Mouse (Mus musculus) right cerebral cortex, adult 2 months (tissue): ENCODE results near the gene Ankrd49.

ENCODE experiments used
- DNase-seq, 2 experiments: peaks; one replicate each; pipeline ENCODE4 v3.0.0; 2021 to 2022; ENCODE audit warnings: low spot score in 2 of 2

The Ankrd49 gene

DNA sequence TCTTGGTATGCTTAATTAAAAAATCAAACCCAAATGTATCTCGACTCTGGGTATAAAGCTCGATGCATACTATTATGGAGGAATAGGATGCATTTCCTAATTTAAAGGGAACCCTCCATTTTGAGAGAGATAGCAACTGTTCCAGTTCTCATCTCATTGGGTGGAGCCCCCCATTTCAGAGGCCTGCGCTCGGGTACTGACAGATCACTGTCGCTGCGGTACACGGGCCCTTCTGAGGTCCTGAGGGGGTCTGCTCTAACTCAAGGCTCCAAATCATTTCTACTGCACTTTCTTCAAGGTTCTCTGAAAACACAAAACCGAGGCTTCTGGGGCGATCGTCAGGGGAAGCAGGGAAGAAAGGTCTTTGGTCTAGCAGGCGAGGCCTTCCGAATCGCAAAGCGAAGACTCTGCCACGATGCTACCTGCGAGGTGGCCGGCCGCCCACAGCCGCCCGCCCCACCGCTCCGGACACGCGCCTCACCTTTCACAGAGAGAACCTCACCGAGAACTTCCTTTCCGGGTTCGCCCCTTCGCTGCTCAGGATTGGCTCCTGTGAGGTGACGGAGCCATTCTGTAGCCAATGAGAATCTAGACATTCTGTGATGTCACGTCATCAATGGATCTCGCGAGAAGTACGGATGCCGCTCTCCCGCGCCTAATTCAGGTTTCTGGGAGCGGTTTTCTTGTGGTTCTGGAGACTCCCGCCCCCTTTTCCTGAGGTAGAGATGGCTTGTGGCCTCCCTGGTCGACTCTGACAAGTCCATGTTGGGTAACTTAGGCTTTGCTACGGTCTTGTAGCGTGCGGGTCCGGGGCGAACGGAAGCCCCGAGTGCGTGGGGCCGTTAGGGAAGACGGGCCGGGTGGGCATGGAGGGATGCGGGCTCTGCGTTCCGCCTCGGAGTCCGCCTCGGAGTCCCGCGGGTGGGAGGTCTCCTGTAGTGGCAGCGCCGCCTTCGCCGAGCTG lies at the start of gene Ankrd49, which contains the start of gene Mre11a:
Ankrd49 (minus strand) TSS at position 818 of the 964 bp plus-strand sequence.
Mre11a (plus strand) TSS at position 616 of the 964 bp plus-strand sequence.
- DNase-seq, result peak; percentile 94 to 97

GRCm38 (mm10) chr9:14832046-14832445 lies 47.4 kb upstream of the Ankrd49 start:
- DNase-seq, result no peak

- DNase-seq, result peak in 1 of 2 experiments; percentile 16
Observed at GRCm38 (mm10) chr9:14827875-14828274, 43.2 kb upstream of the Ankrd49 start.

- DNase-seq, result no peak
Observed at GRCm38 (mm10) chr9:14824840-14825239, 40.2 kb upstream of the Ankrd49 start.

DNA sequence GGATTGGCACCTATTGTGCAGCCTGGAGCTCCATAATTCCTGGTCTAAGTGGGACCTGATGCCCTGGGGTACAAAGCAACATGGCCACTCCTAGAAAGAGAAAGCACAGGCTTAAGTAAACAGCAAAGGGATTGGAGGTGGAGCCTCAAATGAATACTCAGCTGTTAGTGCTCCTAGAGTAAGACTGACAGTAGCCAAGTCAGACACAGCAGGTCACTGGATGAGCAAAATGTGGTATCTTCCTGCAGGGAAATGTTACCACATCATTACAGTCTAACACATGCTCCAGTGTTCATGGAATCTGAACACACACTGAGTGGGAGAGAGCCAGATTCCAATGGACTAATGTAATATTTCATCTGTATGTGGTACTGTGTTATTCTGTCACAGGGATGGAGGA lies 36.7 kb upstream of the Ankrd49 start:
- DNase-seq, result no peak

GRCm38 (mm10) chr9:14810111-14810510 lies 25.5 kb upstream of the Ankrd49 start:
- DNase-seq, result peak; percentile 39 to 44

GRCm38 (mm10) chr9:14806786-14807185 lies 22.1 kb upstream of the Ankrd49 start:
- DNase-seq, result no peak

DNA sequence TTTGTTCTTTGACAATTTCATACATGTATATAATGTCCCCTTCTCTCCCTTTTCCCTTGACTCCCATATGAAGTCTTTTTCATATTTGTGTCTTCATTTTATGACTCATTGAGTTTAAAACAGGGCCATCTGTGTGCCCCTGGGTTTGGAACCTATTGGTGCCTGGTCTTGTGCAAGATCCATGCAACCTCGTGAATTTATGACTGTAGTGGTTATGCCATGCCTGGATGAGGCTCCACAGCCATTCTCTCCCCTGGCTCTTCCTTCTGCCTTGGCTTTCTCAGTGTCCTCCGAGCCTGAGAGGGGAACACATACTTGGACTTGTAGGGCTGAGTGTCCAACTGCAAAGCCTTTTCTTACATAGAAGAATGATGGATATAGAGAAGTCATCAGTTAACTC lies 21.1 kb upstream of the Ankrd49 start:
- no peak for DNase-seq

DNA sequence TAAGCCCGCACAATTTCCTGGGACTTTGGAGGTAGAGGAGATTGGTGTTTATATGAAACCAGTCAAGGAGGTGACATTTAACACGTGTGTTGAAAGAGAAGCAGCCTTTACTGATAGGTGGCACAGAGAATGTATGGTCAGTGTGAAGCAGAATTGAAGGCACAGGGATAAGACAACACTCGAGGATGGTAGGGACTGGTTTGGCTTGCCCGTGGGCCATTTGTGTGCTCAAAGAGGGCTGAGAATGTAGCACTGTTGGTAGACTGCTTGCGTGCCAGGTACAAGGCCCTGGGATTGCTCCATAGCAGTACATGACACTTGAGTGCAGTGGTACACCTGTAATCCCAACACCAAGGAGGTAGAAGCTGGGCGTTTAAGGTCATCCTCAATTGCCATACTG lies 2.7 kb upstream of the Ankrd49 start:
- no peak for DNase-seq

GRCm38 (mm10) chr9:14778341-14778740 lies 6.3 kb downstream of the Ankrd49 start:
- no peak for DNase-seq

DNA sequence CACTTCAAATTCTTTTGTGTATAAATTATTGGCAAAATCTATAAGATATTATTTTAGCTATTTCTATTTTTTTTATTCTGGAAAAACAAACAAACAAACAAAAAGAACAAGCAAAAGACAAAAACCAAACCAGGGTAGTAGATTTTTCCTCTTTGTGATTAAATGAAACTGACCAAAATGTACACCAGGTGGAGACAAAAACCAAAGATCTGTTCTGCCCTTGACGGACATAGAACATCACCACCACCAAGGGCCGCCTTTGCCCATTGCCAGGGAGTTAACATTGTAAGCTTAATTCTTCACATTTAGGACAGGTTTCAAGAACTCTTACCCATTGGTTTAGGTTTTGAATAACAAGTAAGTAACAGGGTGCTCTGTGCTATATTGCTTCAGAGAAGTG lies 10.8 kb downstream of the Ankrd49 start:
- no peak for DNase-seq

DNA sequence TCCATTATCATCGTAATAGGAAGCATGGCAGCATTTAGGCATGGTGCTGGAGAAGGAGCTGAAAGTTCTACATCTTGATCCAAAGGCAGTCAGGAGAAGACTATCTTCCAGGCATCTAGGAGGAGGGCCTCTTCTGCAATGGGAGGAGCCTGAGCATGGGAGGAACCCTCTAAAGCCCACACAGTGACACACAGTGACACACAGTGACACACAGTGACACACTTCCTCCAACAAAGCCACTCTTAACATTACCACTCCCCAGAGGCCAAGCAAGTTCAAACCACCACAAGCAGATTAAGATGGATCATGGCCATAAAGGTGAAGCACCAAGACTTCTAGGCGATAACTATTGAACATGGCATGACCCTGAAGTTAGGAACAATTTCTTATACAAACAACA lies 12.6 kb downstream of the Ankrd49 start:
- DNase-seq, result no peak

- no peak for DNase-seq
Observed at GRCm38 (mm10) chr9:14770803-14771471, 13.7 kb downstream of the Ankrd49 start, which contains the start of gene 1700012B09Rik. 1700012B09Rik (minus strand) TSS chr9:14771030.

DNA sequence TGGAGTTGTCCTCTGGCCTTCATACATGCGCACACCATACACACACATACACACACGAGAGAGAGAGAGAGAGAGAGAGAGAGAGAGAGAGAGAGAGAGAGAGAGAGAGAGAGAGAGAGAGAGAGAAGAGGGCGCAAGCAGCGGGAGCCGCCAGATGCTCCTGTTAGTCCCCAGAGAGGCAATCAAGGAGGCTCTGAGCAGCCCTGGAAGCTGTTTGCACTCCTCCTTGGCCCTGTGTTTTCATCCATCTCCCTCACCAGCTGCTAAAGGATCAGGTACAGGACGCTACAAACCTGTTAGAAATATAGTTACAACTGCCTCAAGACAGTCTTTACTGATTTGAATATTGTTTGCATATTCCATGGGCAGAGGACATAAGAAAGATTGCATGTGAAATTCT lies 14.8 kb downstream of the Ankrd49 start:
- DNase-seq, result no peak

DNA sequence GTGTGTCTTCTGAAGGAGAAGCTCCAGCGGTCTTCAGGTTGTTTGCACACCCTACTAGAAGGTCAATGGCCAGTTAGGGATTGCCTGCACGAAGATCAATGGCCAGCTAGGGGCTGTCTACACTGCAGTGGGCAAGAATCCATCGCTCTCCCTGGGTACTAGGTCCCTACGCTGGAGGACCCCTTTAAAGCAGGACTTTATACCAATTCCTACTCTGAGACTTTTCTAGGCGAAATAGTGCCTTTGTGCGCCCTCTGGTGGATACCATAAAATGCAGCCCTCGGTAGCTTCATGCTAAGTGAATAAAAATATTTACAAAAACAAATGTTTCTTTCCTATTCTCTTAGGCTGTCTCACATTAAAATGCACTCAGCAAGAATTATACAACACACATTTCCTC lies 19.9 kb downstream of the Ankrd49 start:
- peak; percentile 64 to 72 for DNase-seq

- no peak for DNase-seq
Observed at GRCm38 (mm10) chr9:14759261-14759660, 25.4 kb downstream of the Ankrd49 start.

DNA sequence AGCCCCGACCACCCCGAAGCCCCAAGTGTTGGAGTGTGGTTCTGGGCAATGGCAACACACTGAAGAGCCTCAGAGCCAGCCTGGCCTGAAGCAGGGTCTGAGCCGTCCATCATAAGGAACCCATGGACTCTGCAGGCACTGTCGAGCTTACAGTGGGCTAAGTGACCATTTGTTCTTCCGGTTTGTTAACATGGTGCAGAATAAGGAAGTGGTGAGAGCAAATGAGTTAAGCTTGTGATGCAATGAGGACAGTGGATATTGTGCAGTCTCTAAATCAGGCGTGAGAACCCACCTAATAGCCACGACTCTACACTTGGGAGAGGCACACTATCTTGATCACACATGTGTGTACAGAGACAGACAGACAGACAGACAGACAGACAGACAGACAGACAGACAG lies 26.1 kb downstream of the Ankrd49 start:
- no peak for DNase-seq

DNA sequence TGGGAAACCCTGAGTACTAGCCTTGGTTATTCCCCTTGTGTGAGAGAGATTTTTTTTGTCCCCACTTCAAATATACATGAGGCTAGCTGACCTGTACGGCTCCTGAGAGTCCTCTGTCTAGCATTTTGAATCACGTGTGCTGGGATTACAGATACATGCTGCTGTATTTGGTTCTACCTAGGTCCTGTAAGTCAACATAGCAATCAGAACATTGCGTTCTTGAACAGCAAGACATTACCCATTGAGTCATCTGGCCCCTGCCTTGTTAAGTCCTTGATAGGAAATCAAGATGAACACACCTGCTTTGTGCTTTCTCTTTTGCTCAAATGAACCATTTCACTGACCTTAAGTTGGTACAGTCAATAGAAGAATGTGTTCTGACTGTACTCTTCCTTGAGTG lies 30.2 kb downstream of the Ankrd49 start:
- DNase-seq, result no peak

- DNase-seq, result no peak
Observed at GRCm38 (mm10) chr9:14753947-14754346, 30.7 kb downstream of the Ankrd49 start.

DNA sequence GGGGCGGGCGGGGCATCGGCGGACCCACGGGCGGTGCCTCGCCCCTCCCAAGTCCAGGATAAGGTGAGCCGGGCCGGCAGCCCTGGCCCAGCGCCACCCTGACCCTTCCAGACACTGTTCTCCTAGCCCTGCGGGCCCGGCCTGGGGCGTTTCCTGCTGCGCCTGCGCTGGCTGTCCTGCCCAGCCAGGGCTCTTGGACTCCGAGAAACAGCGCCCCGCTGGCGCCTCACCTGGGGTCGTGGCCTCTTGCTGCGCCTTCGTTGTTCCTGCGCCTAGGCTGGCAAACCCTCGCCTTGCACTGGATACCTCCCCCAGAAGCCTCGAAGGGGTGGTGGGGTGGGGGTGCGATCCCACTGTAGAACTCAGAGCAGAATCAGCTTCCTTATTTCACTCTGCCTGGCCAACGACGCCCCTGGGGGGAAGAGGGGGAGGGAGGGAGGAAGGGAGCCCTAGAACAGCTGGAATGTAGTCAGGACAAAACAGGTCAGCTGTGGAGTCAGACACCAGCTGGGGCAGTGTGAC lies 32.6 kb downstream of the Ankrd49 start, which contains the start of gene Fut4:
Fut4 (minus strand) TSS at position 393 of the 522 bp plus-strand sequence.
- no peak for DNase-seq

GRCm38 (mm10) chr9:14751503-14752000 lies 33.1 kb downstream of the Ankrd49 start:
- DNase-seq, result no peak

DNA sequence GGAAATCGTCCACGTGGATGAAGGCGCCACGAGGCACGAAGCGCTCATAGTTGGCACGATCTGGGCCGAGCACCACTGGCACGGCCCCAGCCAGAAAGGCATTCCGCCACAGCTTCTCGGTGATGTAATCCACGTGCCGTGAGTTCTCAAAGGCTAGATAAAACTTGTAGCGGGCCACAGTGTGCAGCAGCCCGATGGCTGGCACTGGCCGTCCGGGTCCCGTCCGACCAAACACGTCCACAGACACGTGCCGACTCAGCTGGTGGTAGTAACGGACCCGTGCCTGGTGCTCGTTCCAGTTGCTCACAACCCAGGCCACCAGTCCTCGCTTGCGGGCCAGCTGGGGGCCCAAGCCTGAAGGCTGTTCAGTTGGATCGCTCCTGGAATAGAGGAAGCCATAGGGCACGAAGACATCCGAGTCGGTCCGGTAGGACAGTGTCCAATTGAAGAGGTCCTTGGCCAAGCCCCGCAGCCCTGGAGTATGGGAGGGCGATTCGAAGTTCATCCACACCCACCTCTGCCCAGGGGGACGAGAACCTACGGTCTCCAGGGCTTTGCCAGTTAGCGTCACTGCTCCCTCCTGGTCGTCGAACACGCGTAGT lies 33.7 kb downstream of the Ankrd49 start:
- no peak for DNase-seq
